Mouse (Mus musculus): Measurements from ENCODE around the gene C77080.

The C77080 gene

DNA sequence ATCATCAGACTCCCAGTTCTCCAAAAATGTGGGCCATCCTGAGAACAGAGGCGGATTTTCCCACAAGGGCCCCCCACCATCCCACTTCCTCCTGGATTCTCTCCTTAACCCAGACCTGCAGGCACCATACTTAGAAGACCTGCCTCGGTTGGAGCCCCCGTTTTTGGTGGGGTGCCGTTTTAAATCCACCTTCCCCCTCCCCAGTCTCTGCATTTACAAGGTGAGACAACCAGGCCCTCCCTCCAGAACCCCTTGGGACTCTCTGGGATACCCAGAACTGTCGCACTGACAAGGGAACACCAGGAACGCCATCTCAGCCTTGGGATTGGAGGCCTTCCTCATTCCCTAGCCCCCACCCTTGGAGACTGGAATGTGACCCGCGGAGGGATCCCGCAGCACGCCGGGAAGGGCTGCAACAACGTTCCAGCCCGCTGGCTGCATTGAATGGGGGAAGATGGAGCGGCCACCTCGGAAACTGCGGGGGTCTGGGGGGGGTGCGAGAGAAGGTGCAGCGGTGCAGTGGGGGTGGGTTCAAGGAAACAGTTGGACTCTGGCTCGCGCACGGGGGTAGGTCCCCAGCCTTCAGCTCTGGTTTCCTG is 23.3 kb downstream of the C77080 start:
- no peak for DNase-seq

- DNase-seq, result no peak
Observed at GRCm38 (mm10) chr4:129236236-129236813, 24.9 kb downstream of the C77080 start.

- DNase-seq, result no peak
Observed at GRCm38 (mm10) chr4:129235147-129235546, 26.1 kb downstream of the C77080 start.

GRCm38 (mm10) chr4:129234488-129234887 is 26.7 kb downstream of the C77080 start:
- DNase-seq, result no peak

DNA sequence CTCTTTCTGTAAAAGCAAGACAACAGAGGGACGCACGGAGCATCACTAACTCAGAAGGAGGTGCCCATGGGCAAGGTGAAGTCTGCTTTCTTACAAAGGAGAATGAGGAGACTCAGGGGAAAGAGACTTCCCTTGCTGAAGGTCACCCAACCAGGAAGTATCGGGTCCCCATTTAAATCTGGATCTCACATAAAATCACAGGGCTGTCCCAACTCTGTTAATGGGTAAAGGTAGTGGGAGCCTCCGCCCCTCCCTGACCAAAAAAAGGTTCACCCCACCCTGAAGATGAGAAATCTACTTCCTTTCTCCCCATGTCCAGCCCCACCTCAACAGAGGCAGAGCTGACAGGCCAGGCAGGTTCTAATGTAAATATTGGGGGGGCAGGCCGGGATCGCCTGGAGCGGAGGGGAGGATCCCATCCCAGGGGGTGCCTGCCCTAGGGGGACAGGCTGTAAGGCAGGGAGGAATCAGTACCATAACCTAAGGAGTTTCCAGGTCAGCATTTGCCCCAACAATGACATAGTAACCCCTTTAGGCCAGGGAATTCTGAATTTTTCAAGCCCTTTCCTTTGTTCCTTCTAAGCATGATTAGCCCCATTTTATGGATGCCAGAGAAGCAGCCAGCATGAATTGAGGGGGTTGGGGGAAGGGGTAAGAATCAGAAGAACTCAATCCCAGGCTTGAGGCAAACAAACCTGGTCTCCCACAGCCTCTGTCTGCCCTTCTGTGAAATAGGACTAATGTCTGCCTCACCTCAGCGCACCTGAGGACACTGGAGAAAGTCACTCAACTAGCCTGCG is 28.4 kb downstream of the C77080 start:
- no peak for DNase-seq

DNA sequence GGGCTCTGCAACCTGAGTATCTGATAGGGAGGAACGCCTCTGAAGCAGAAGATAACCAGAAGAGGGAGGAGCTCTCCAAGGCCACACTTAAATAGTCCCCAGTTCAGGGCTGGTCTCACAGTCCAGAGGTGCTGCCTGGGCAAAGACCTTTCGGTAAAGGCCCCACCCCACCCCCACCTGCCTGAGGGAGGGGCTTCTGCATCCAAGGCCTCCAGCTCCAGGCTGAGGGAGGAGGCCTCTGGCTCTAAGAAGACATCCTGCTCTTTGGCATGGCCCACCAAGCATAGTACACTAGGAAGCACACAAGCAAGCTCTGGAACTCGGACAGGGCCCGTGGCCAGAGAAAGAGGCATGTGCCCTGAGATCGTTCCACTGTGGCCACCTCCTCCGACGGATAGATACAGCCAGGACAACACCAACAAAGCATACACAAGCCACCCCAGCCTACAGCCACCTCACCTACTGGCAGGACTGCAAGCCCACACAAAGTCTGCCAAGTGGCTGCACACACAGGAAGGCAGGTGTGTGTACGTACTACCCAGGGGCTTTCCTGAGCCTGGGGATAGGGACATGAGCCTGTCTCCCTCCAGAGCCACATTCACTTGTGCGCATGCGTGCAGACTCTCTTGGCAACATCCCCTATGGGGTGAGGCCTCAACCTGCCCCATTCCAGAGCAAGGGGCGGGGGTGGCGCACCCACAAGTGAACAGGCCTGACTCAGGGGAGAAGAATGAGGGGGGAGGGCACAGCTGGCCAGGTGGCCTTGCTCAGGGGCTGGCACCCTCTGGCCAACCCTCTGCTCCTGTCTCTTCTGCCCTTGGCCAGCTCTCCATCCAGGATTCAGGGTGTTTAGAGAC is 29.4 kb downstream of the C77080 start:
- peak; percentile 70 for DNase-seq

DNA sequence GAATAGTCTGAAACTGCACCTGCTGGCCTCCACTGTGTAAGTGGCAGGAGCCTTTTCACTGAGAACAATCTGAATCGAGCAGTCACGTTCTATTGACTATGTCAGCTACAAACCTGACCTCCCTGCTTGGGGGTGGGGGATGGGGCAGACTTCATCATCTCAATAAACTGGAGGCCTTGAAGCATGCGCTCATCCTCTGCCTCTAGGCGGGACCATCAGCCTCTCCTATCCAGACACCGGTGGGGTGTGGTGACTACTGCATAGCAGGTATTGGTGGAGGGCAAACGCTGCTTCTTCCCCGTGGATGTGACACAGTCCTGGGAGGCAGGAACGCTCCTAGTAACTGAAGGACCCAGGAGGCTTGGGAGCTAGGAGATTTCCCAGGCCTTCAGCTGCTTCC is 30.3 kb downstream of the C77080 start:
- no peak for DNase-seq

DNA sequence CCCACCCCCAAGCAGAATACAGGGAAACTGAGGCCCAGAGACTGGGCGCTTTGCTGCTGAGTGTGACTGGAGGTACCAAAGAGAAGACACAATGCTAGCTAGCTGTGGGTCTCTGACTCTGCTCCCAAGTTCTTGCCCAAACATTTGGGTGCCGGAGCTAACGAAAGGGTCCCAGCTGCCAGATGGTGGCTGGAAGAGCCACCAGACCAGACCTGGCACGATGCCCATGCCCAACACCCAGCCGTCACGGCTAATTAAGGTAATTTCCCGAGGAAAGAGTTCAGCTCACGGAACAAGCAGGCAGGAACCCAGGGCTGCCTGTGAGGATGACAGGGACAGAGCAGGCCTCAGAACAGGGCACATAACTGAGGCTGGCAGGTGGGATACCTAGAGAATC is 33.2 kb downstream of the C77080 start:
- DNase-seq, result no peak

DNA sequence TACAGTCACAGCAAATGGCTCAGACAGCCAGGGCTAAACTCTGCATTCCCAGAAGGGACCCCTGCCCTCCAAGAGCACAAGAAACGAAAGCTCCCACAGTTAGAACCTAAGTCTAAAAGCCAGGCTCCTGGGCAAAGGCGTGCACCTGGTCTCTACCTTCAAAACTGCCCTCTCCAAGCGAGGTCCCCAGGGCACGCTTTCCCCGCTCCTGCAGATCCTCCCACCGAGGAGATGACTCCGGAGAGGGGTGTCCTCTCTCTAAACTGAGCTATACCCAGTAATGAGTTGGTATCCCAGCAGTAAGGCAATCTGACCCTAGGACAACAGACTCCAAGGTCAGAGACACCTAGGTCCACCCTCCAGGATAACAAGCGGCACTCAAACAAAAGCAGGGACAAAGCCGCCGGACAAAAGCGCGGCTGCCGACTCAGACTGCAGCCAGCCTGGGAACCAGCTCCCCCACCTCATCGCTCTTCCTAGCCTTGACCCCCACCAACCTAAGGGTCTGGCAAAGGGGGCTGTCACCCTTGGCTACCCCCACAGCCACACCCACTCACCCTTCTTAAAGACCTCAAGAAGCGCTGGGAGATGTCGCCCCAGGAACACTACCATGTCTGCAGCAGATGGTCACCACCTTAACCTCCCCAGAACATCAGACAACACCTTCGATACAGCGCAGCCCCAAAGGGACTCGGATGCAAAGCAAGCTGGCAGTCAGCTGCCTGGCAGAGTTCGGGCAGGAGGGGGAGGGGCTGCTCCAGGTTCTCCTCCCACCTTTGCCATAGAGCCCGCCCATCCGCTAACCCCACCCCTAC is 33.8 kb downstream of the C77080 start:
- no peak for DNase-seq

GRCm38 (mm10) chr4:129226441-129226963 is 34.7 kb downstream of the C77080 start:
- no peak for DNase-seq

DNA sequence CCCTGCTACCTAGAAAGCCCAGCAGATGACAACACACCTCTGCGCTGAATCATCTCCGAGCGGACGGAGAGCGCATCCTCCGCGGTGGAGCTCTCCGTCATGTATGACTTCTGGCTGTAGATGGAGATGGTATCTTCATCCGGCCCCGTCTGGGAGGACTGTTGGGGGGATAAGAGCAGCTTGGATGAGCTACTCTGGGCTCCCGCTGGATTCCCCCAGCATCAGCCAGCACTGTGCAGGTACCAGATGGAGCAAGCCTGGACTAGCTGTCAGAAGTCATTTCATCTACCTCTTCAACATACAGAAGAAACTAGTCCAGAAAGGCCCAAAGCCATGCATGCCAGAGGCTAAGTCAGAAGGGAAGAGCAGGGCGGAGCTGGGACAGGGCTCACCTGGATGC is 35.9 kb downstream of the C77080 start:
- no peak for DNase-seq

DNA sequence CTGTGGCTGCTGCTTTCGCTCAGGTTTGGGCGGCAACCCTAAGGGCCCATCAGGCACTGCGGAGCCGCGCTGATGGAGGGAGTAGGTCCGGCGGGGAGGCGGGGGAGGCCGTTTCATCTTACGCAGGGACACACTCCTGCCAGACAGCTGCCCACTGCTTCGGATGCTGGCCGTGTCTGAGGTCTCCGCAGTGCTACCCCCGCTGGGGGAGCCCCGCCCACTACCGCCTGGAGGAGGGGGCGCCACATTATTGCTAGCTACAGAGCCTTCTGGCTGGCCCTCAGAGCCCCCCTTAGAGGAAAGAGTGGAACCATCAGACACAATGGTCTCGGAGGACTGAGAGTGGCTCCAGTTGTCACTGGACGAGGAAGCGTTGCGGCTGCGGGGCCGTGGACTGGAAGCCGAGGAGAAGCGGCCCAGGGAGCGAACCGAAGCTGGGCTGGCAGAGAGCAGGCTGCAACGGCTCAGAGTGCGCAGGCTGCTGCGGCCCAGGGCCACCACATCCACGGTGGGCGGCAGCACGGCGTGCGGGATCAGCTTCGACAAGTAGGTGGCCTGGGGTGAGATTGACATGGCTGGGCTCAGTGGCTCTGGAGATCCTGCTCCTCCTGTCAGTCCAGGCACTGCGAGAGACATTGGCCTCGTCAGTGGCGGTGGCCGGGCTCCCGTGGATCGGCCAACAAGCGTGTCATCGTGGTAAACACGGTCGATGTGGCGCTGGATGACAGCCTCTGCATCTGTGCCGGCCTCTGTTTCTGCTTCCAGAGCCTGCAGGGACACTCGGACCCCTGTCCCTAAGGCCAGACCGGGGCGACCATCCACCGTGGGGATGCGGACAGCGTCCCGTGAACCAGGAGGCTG is 37.6 kb downstream of the C77080 start:
- DNase-seq, result no peak

GRCm38 (mm10) chr4:129222019-129222925 is 38.9 kb downstream of the C77080 start:
- DNase-seq, result no peak

GRCm38 (mm10) chr4:129221097-129222010 is 39.9 kb downstream of the C77080 start:
- DNase-seq, result no peak

- DNase-seq, result no peak
Observed at GRCm38 (mm10) chr4:129220376-129221089, 40.7 kb downstream of the C77080 start.

DNA sequence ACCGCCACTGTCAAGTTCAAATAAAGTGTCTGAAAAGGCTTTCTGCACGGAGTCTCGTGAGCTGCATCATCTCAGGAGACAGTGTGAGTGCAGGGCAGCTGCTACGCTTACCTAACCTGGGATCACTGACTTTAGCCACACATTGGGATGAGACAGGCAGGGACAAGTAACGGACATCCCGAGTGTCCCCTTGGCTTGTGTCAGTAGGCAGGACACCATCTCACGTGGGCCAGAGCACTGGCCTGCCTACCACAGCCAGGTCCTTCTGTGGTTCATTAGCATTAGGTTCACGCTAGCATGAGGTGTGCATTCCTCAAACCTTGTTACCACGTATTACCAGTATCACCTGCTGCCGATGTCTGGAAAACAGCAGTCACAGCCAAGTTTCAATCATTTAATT is 42.0 kb downstream of the C77080 start:
- DNase-seq, result no peak

DNA sequence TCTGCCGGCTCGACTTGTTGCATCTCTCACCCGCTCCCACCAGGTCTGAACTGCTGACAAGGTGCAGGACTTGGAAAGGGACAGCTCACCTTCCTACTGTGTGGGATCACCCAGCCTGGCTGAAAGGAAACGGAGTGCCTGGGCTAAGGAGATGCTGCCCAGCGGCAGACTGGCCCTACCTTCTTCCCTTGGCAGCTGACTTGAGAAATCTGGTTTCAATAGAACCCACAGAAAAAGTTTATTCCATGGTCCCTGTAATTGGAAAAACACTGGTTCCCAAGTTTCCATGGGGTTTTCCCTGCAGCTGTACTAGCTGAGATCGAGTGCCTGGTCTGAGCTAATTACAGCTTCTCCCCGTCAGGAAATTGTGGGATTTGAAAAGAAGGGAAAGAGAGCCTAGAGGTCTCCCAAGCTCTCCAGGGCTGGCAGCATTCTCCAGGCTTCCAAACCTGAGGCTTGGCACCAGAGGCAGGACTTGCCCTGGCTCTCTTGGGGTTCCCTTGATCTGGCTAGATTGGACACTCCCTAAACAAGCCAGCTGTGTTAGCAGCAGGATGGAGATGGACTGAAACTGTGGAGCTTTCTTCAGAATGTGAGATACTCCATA is 42.5 kb downstream of the C77080 start:
- no peak for DNase-seq

- peak; percentile 59 for DNase-seq
Observed at GRCm38 (mm10) chr4:129212486-129212885, 48.7 kb downstream of the C77080 start.
